Mouse (Mus musculus) spleen, adult 12 weeks (tissue): ENCODE measurements around the gene Gm21994.
"Not testable (repeated sequence)": the region's sequence is repeated elsewhere in the genome, so short reads cannot be mapped to it uniquely, and the experiment has no call there.

Source experiments
- DNase-seq: peaks from one replicate; pipeline ENCODE4 v3.0.0; 2022; ENCODE audit warnings: low spot score

Gene Gm21994

GRCm38 (mm10) chr2:150255491-150255890 lies at the start of gene Gm21994:
TSS of gene Gm21994 (minus strand) at chr2:150255591.
- not testable (repeated sequence) for DNase-seq

GRCm38 (mm10) chr2:150299096-150299495 lies 43.7 kb upstream of the Gm21994 start:
- no peak for DNase-seq

- DNase-seq = no peak
Measured at GRCm38 (mm10) chr2:150293669-150294068, 38.3 kb upstream of the Gm21994 start.

GRCm38 (mm10) chr2:150257291-150257690 lies 1.9 kb upstream of the Gm21994 start, which contains the start of gene Gm14124:
TSS of gene Gm14124 (plus strand) at chr2:150257517.
- DNase-seq = not testable (repeated sequence)

- DNase-seq = not testable (repeated sequence)
Measured at GRCm38 (mm10) chr2:150256861-150257260, 1.5 kb upstream of the Gm21994 start.

GRCm38 (mm10) chr2:150243211-150243610 lies 12.2 kb downstream of the Gm21994 start:
- no peak for DNase-seq

- DNase-seq = not testable (repeated sequence)
Measured at GRCm38 (mm10) chr2:150223263-150223662, 32.1 kb downstream of the Gm21994 start.

- not testable (repeated sequence) for DNase-seq
Measured at GRCm38 (mm10) chr2:150218363-150218725, 37.0 kb downstream of the Gm21994 start.

GRCm38 (mm10) chr2:150217600-150218362 lies 37.6 kb downstream of the Gm21994 start, which contains the start of gene Zfp937:
TSS of gene Zfp937 (plus strand) at chr2:150218073.
- not testable (repeated sequence) for DNase-seq
